Mouse (Mus musculus) ES-Bruce4 (cell line): ENCODE measurements around the gene Ttc9.

Experiments used
- CTCF ChIP-seq: IDR thresholded peaks from one replicate; pipeline ENCODE4 v1.8.1; 2011; ENCODE audit warnings: low read depth, low read length
- POLR2A ChIP-seq: IDR thresholded peaks from one replicate; pipeline ENCODE4 v1.8.1; 2011; ENCODE audit warnings: low read length; ENCODE audit not compliant: insufficient read depth

- no peak for TF ChIP-seq CTCF
- no peak for TF ChIP-seq POLR2A
Observed at GRCm38 (mm10) chr12:81691177-81691730, 60.2 kb downstream of the Ttc9 start.
